Comparison of ENCODE assay signal across 9 mouse cellular contexts in genomic region chr10:95475923-95476322, GRCm38 (mm10). TPM values are rescaled to one million over a fixed set of nuclear protein-coding genes. Genes with fewer than 3 reads are reported as not detected.
DNase-seq lines count a peak whose midpoint lies in the region; ATAC-seq and TF ChIP-seq lines count a peak whose summit lies in the region.
"Had no signal": no experiment of that assay in that cellular context is flagged by ENCODE, and none has a peak within 500 bp of the region (broad histone marks: within the 10 kb centered on the region; RNA-seq: fewer than 3 reads in every experiment).

No protein-coding gene starts in this region.

- peak; percentile 83 for TF ChIP-seq CTCF in G1E (IDR thresholded peaks at IDR 0.05; ENCODE audit: low read depth, low read length)

- 18% methylated on average over 10 of the region's 10 CpGs for WGBS in forebrain, embryonic 10.5 days

- no peak overlapping the region for H3K27ac ChIP-seq in forebrain, embryonic 10.5 days
- H3K27ac ChIP-seq: macrophage had no signal

- H3K36me3 ChIP-seq in G1E (replicated peaks) = peaks cover 11% of the 10 kb centered on the region
- H3K36me3 ChIP-seq in forebrain, embryonic 10.5 days (replicated peaks) = peaks cover 14% of the 10 kb centered on the region

- no peak overlapping the region for H3K4me3 ChIP-seq in G1E (ENCODE audit: low read depth, low read length)
- H3K4me3 ChIP-seq in forebrain, embryonic 10.5 days = no peak overlapping the region

- DNase-seq in G1E (ENCODE audit: low spot score) = peak; percentile 46
- peak; percentile 66 for DNase-seq in brain, embryonic 18.5 days (ENCODE audit: low read depth, low spot score)
- peak; percentile 81 for DNase-seq in forebrain, embryonic 10.5 days (ENCODE audit: extremely low spot score, low spot score)
- peak; percentile 40 for DNase-seq in heart, postnatal 25 days (ENCODE audit: low spot score)
- peak; percentile 56 for DNase-seq in layer of hippocampus, adult 9-10 months (ENCODE audit: low spot score)
- DNase-seq in lung, postnatal 25 days (ENCODE audit: low spot score) = peak; percentile 90
- DNase-seq in retina, embryonic 14.5 days (ENCODE audit: low spot score) = peak; percentile 94
- DNase-seq in thymus, postnatal 36 days = peak; percentile 76 to 79

- intact Hi-C loops in heart, postnatal 25 days (cut with DNase I) = loop anchor here (1.0 to 5.0 kb wide), 4 partner anchors 58 to 484 kb away; no protein-coding TSS in a partner anchor

- peaks cover 9% of the 10 kb centered on the region; the same call in 1 of the 2 replicates for H3K27me3 ChIP-seq in G1E (ENCODE audit: insufficient read depth, low read length)
- H3K27me3 ChIP-seq in forebrain, embryonic 10.5 days (ENCODE audit: poor library complexity, severe bottlenecking) = no peaks in the 10 kb centered on the region

- ATAC-seq in G1E (ENCODE audit: extremely low read depth, insufficient number of reproducible peaks, low FRiP score, poor library complexity, severe bottlenecking) = peak; percentile 34; the same call in 1 of the 2 replicates

- no peaks in the 10 kb centered on the region for H3K4me1 ChIP-seq in G1E (ENCODE audit: insufficient read depth, low read depth, low read length)
- H3K4me1 ChIP-seq in forebrain, embryonic 10.5 days = peaks cover 6% of the 10 kb centered on the region; the same call in 1 of the 2 replicates

- no peaks in the 10 kb centered on the region for H3K9me3 ChIP-seq in G1E (replicated peaks)
- H3K9me3 ChIP-seq in forebrain, embryonic 10.5 days = no peaks in the 10 kb centered on the region

RNA-seq across cellular contexts. Expression of gene Mrpl42, which starts 25.8 kb away (rescaled TPM):
- total RNA-seq in G1E (2014; fragmentation: Nextera tagmentation) (111 and 113 TPM in 2 replicates), G1E (2017) (102 and 109 TPM in 2 replicates)
- 14.5 and 15.4 TPM in 2 replicates for polyA plus RNA-seq in G1E (2012)
- 381 and 393 TPM in 2 replicates for polyA plus RNA-seq in forebrain, embryonic 10.5 days (2016; fragmentation: Nextera tagmentation; extraction: Ambion mirVana)
- total RNA-seq in heart, postnatal 25 days (2021) = 100 to 1,000 TPM; 456 to 473 TPM

RNA-seq across cellular contexts. Expression of gene Ube2n, which starts 39.0 kb away (rescaled TPM):
- 377 and 509 TPM in 2 replicates for total RNA-seq in G1E (2014; fragmentation: Nextera tagmentation)
- 134 and 148 TPM in 2 replicates for total RNA-seq in G1E (2017)
- polyA plus RNA-seq in G1E (2012) = 47.3 and 56.1 TPM in 2 replicates
- polyA plus RNA-seq in forebrain, embryonic 10.5 days (2016; fragmentation: Nextera tagmentation; extraction: Ambion mirVana) = 460 and 496 TPM in 2 replicates
- 100 to 1,000 TPM in 1 of 2 experiments, 10 to 100 TPM in 1; 90.3 to 106 TPM for total RNA-seq in heart, postnatal 25 days (2021)

RNA-seq across cellular contexts. Expression of gene Socs2, which starts 58.9 kb away (rescaled TPM):
- total RNA-seq in G1E (2014; fragmentation: Nextera tagmentation) (202 TPM in 2 replicates), G1E (2017) (78.2 and 87.7 TPM in 2 replicates)
- polyA plus RNA-seq in G1E (2012) = 136 and 149 TPM in 2 replicates
- 35.9 and 41.4 TPM in 2 replicates for polyA plus RNA-seq in forebrain, embryonic 10.5 days (2016; fragmentation: Nextera tagmentation; extraction: Ambion mirVana)
- 10 to 100 TPM; 46.3 to 59.1 TPM for total RNA-seq in heart, postnatal 25 days (2021)

Comparison
In these comparisons a context has a peak if more than half of its experiments do, and no peak if none do; other contexts are left out.
1. DNase-seq: peak in every context shown above with its lines; median percentile 94 in retina, embryonic 14.5 days; 90 in lung, postnatal 25 days; 81 in forebrain, embryonic 10.5 days; 78 in thymus, postnatal 36 days; 66 in brain, embryonic 18.5 days; 56 in layer of hippocampus, adult 9-10 months; 46 in G1E; 40 in heart, postnatal 25 days.
2. RNA of gene Mrpl42, which starts 25.8 kb away (total RNA-seq): 456 to 473 TPM in heart, postnatal 25 days; 102 to 113 TPM in G1E; every median in the first group is over 4 times any median in the second.